Mouse (Mus musculus) MEL (cell line): ENCODE results near the gene Slc44a1.

Experiments used
- HCFC1 ChIP-seq: IDR thresholded peaks from 2 replicates; pipeline ENCODE4 v1.6.1; 2012; ENCODE audit warnings: low read depth, mild to moderate bottlenecking, inconsistent platforms, low read length, improper control_type of control experiment, moderate library complexity
- SIN3A ChIP-seq: IDR thresholded peaks from 2 replicates; pipeline ENCODE4 v1.6.1; 2012; ENCODE audit warnings: low read length, improper control_type of control experiment, inconsistent platforms

- no peak for TF ChIP-seq HCFC1
- no peak for TF ChIP-seq SIN3A
Measured at GRCm38 (mm10) chr4:53617968-53618367, 177.8 kb downstream of the Slc44a1 start.
